Mouse (Mus musculus) midbrain, postnatal 0 days (tissue): ENCODE measurements around the gene Pdzd2. TPM values are rescaled to one million over a fixed set of nuclear protein-coding genes. Genes with fewer than 3 reads are reported as not detected.

Source experiments
- ATAC-seq: fragments of 200-750 bp; cut with Nextera tagmentation; 2 replicates; pipeline ENCODE4 v1.8.0; 2017; ENCODE audit warnings: moderate number of reproducible peaks, mild to moderate bottlenecking, moderate TSS enrichment, moderate library complexity; ENCODE audit not compliant: low FRiP score
- DNase-seq: peaks from one replicate; pipeline ENCODE4 v3.0.0-alpha.2; 2015; ENCODE audit warnings: low spot score
- H3K27ac ChIP-seq: fragments of 300-500 bp; sonication (generic); 2 replicates; pipeline ENCODE4 v1.5.1; 2014; ENCODE audit warnings: low read depth, mild to moderate bottlenecking, low read length, mixed read lengths
- H3K27me3 ChIP-seq: fragments of 300-500 bp; sonication (generic); 2 replicates; pipeline ENCODE4 v1.6.1; 2014; ENCODE audit warnings: low read length, control low read depth, mixed read lengths; ENCODE audit not compliant: insufficient read depth
- H3K36me3 ChIP-seq: fragments of 300-500 bp; sonication (generic); 2 replicates; pipeline ENCODE4 v1.6.1; 2014; ENCODE audit warnings: low read length, control low read depth, mixed read lengths; ENCODE audit not compliant: insufficient read depth
- H3K4me1 ChIP-seq: fragments of 300-500 bp; sonication (generic); 2 replicates; pipeline ENCODE4 v1.6.1; 2014; ENCODE audit warnings: mild to moderate bottlenecking, control low read depth, antibody characterized with exemption, low read length, mixed read lengths; ENCODE audit not compliant: insufficient read depth
- H3K4me2 ChIP-seq: fragments of 300-500 bp; sonication (generic); 2 replicates; pipeline ENCODE4 v1.6.1; 2014; ENCODE audit warnings: low read depth, mild to moderate bottlenecking, low read length, mixed read lengths; ENCODE audit not compliant: poor library complexity, severe bottlenecking
- H3K4me3 ChIP-seq: fragments of 300-500 bp; sonication (generic); 2 replicates; pipeline ENCODE4 v1.5.1; 2014; ENCODE audit warnings: low read depth, mild to moderate bottlenecking, low read length, moderate library complexity
- H3K9ac ChIP-seq: fragments of 300-500 bp; sonication (generic); replicated peaks from 2 replicates; pipeline ENCODE4 v1.6.1; 2014; ENCODE audit warnings: mild to moderate bottlenecking, low read length, moderate library complexity, mixed read lengths; ENCODE audit not compliant: poor library complexity, severe bottlenecking
- H3K9me3 ChIP-seq: fragments of 300-500 bp; sonication (generic); 2 replicates; pipeline ENCODE4 v1.6.1; 2016; ENCODE audit warnings: low read length, control low read depth
- CTCF ChIP-seq: IDR thresholded peaks from 2 replicates; pipeline ENCODE4 v1.5.1; 2016; ENCODE audit warnings: antibody characterized with exemption, mild to moderate bottlenecking
- WGBS: fragments of 180-500 bp; shearing (Covaris S2); extraction: QIAGEN DNeasy Blood & Tissue Kit; methylation state at CpG from one replicate; pipeline ENCODE4 v1.1.7; 2014; 5-methylcytosine and 5-hydroxymethylcytosine counted together
- polyA plus RNA-seq: library from polyadenylated mRNA; unstranded; fragments of >200 nt; fragmentation: Nextera tagmentation; extraction: Ambion mirVana; gene quantifications from 2 replicates; pipeline ENCODE4 v1.2.1, GENCODE M21; 2015
- total RNA-seq: library from RNA; depleted of rRNA; stranded (reverse); fragments of >200 nt; gene quantifications from 2 replicates; pipeline ENCODE4 v1.2.3, GENCODE M21; 2014

The Pdzd2 gene
- total and polyA plus RNA-seq, 2 experiments from 2014 or later = 15.8 to 29.8 TPM

- WGBS = 8% methylated on average over 3 of the region's 3 CpGs
- Histone ChIP-seq H3K4me3 (no peak overlapping the region), H3K36me3 (peaks cover 3% of the 10 kb centered on the region; the same call in 1 of the 2 replicates), H3K9ac (no peak overlapping the region), H3K4me2 (no peak overlapping the region), H3K27me3 (no peaks in the 10 kb centered on the region), H3K27ac (peak overlapping the region; percentile 73), H3K4me1 (peaks cover 5% of the 10 kb centered on the region; the same call in 1 of the 2 replicates), H3K9me3 (no peaks in the 10 kb centered on the region)
- peak; percentile 98 for DNase-seq
- TF ChIP-seq CTCF = no peak
- ATAC-seq = peak; percentile 86
Observed at GRCm38 (mm10) chr15:12366072-12366469, 373.7 kb downstream of the Pdzd2 start.

GRCm38 (mm10) chr15:12365416-12366071 lies 374.2 kb downstream of the Pdzd2 start:
- no peak overlapping the region for H3K9ac ChIP-seq
- ATAC-seq (peak; percentile 1; the same call in 1 of the 2 replicates), DNase-seq (no peak)
- H3K27me3 ChIP-seq = no peaks in the 10 kb centered on the region
- peaks cover 6% of the 10 kb centered on the region; the same call in 1 of the 2 replicates for H3K36me3 ChIP-seq
- H3K4me3 ChIP-seq = no peak overlapping the region
- H3K4me2 ChIP-seq = no peak overlapping the region
- no peak for TF ChIP-seq CTCF
- whole genome bisulfite sequencing = 72% methylated on average over 15 of the region's 15 CpGs
- no peaks in the 10 kb centered on the region for H3K9me3 ChIP-seq
- peaks cover 5% of the 10 kb centered on the region; the same call in 1 of the 2 replicates for H3K4me1 ChIP-seq
- H3K27ac ChIP-seq = peak overlapping the region; percentile 73

GRCm38 (mm10) chr15:12364096-12364495 lies 375.6 kb downstream of the Pdzd2 start:
- 89% methylated on average over 4 of the region's 4 CpGs for WGBS

GRCm38 (mm10) chr15:12362701-12363040 lies 377.1 kb downstream of the Pdzd2 start:
- Histone ChIP-seq H3K9me3 (no peaks in the 10 kb centered on the region), H3K4me2 (no peak overlapping the region), H3K4me1 (peaks cover 5% of the 10 kb centered on the region; the same call in 1 of the 2 replicates), H3K36me3 (peaks cover 7% of the 10 kb centered on the region; the same call in 1 of the 2 replicates), H3K4me3 (no peak overlapping the region), H3K27me3 (no peaks in the 10 kb centered on the region), H3K9ac (no peak overlapping the region), H3K27ac (no peak overlapping the region)
- DNase-seq = no peak
- TF ChIP-seq CTCF = no peak
- no peak for ATAC-seq
- 88% methylated on average over 6 of the region's 6 CpGs for WGBS

More at GRCm38 (mm10) chr15:12364096-12364495, 375.6 kb downstream of the Pdzd2 start:
- Histone ChIP-seq H3K9me3 (no peaks in the 10 kb centered on the region), H3K4me2 (no peak overlapping the region), H3K36me3 (peaks cover 7% of the 10 kb centered on the region; the same call in 1 of the 2 replicates), H3K9ac (0 out of 2 replicates have a peak overlapping the region, but pooled peaks have one; percentile 2), H3K4me3 (no peak overlapping the region), H3K4me1 (peaks cover 5% of the 10 kb centered on the region; the same call in 1 of the 2 replicates), H3K27ac (no peak overlapping the region), H3K27me3 (no peaks in the 10 kb centered on the region)
- ATAC-seq (no peak), DNase-seq (no peak)
- TF ChIP-seq CTCF = no peak

GRCm38 (mm10) chr15:12362001-12362700 lies 377.6 kb downstream of the Pdzd2 start:
- peaks cover 5% of the 10 kb centered on the region; the same call in 1 of the 2 replicates for H3K4me1 ChIP-seq
- no peak overlapping the region for H3K27ac ChIP-seq
- H3K4me2 ChIP-seq = no peak overlapping the region
- peaks cover 7% of the 10 kb centered on the region; the same call in 1 of the 2 replicates for H3K36me3 ChIP-seq
- H3K9me3 ChIP-seq = no peaks in the 10 kb centered on the region
- 86% methylated on average over 14 of the region's 14 CpGs for WGBS
- no peak for ATAC-seq
- no peak overlapping the region for H3K4me3 ChIP-seq
- no peak overlapping the region for H3K9ac ChIP-seq
- H3K27me3 ChIP-seq = no peaks in the 10 kb centered on the region
- no peak for TF ChIP-seq CTCF
- DNase-seq = no peak
